Mouse (Mus musculus) sigmoid colon, adult 10 weeks (tissue): ENCODE data around the gene Spata2l. TPM values are rescaled to one million over a fixed set of nuclear protein-coding genes. Genes with fewer than 3 reads are reported as not detected.

Source experiments
- polyA plus RNA-seq: library from polyadenylated mRNA; stranded (reverse); fragments of 350-450 nt; fragmentation: Illumina TruSeq; extraction: RNeasy Lipid Tissue Mini Kit (QIAGEN cat#74804); gene quantifications from one replicate; pipeline ENCODE4 v1.2.3, GENCODE M21; 2014; ENCODE audit warnings: low read depth, low replicate concordance

Spata2l gene
- not detected for polyA plus RNA-seq

GRCm38 (mm10) chr8:123235520-123236497, at the start of gene Spata2l:
Spata2l (minus strand) TSS chr8:123236233.

GRCm38 (mm10) chr8:123254099-123254885, 18.3 kb upstream of the Spata2l start, which contains the start of the genes Zfp276 and Vps9d1:
Zfp276 (plus strand) TSS chr8:123254195.
Vps9d1 (minus strand) TSS chr8:123254348.

GRCm38 (mm10) chr8:123224278-123225266, 11.5 kb downstream of the Spata2l start, which contains the start of gene Cdk10:
Cdk10 (plus strand) TSS chr8:123224842.

GRCm38 (mm10) chr8:123212321-123213117, 23.5 kb downstream of the Spata2l start, which contains the start of the genes Chmp1a and Spata33:
Chmp1a (minus strand) TSS chr8:123212763.
Spata33 (plus strand) TSS chr8:123212832.

GRCm38 (mm10) chr8:123185566-123186409, 50.2 kb downstream of the Spata2l start, which contains the start of gene Dpep1:
Dpep1 (plus strand) TSS chr8:123186242.

Other genes starting within 250 kb of the Spata2l start
- 66.1 TPM for gene Ankrd11, start 194.0 kb downstream of the Spata2l start, polyA plus RNA-seq
- gene Spg7, start 173.3 kb downstream of the Spata2l start, polyA plus RNA-seq = 26.4 TPM
- gene Rpl13, start 133.9 kb downstream of the Spata2l start, polyA plus RNA-seq = 60.1 TPM
- gene Cpne7, start 118.9 kb downstream of the Spata2l start, polyA plus RNA-seq = not detected
- gene Sult5a1, start 77.9 kb downstream of the Spata2l start, polyA plus RNA-seq = not detected
- gene Dpep1, start 50.0 kb downstream of the Spata2l start, polyA plus RNA-seq = 33.6 TPM
- gene Chmp1a, start 23.5 kb downstream of the Spata2l start, polyA plus RNA-seq = 16.8 TPM
- gene Spata33, start 23.4 kb downstream of the Spata2l start, polyA plus RNA-seq = 0.60 TPM
- gene Cdk10, start 11.4 kb downstream of the Spata2l start, polyA plus RNA-seq = 5.6 TPM
- 2.1 TPM for gene Zfp276, start 18.0 kb upstream of the Spata2l start, polyA plus RNA-seq
- gene Vps9d1, start 18.1 kb upstream of the Spata2l start, polyA plus RNA-seq = 1.4 TPM
- gene Fanca, start 82.3 kb upstream of the Spata2l start, polyA plus RNA-seq = 0.35 TPM
- 1.7 TPM for gene Spire2, start 96.5 kb upstream of the Spata2l start, polyA plus RNA-seq
- gene Tcf25, start 137.5 kb upstream of the Spata2l start, polyA plus RNA-seq = 295 TPM
- gene Mc1r, start 170.9 kb upstream of the Spata2l start, polyA plus RNA-seq = not detected
- gene Tubb3, start 175.2 kb upstream of the Spata2l start, polyA plus RNA-seq = 0.85 TPM
- gene Def8, start 187.3 kb upstream of the Spata2l start, polyA plus RNA-seq = 1.9 TPM
- 8.0 TPM for gene Afg3l1, start 241.7 kb upstream of the Spata2l start, polyA plus RNA-seq